Mouse (Mus musculus) midbrain, embryonic 15.5 days (tissue): ENCODE results near the gene Prx. TPM values are rescaled to one million over a fixed set of nuclear protein-coding genes. Genes with fewer than 3 reads are reported as not detected.

ENCODE experiments used
- ATAC-seq: fragments of 200-750 bp; cut with Nextera tagmentation; replicated peaks from 2 replicates; pipeline ENCODE4 v1.8.0; 2017; ENCODE audit warnings: moderate TSS enrichment
- H3K27ac ChIP-seq: fragments of 300-500 bp; sonication (generic); 2 replicates; pipeline ENCODE4 v1.5.1; 2015; ENCODE audit warnings: mild to moderate bottlenecking, inconsistent platforms
- H3K27me3 ChIP-seq: fragments of 300-500 bp; sonication (generic); replicated peaks from 2 replicates; pipeline ENCODE4 v1.6.1; 2015; ENCODE audit warnings: inconsistent platforms
- H3K36me3 ChIP-seq: fragments of 300-500 bp; sonication (generic); replicated peaks from 2 replicates; pipeline ENCODE4 v1.6.1; 2015; ENCODE audit warnings: inconsistent platforms
- H3K4me1 ChIP-seq: fragments of 300-500 bp; sonication (generic); 2 replicates; pipeline ENCODE4 v1.6.1; 2015; ENCODE audit warnings: inconsistent platforms
- H3K4me2 ChIP-seq: fragments of 300-500 bp; sonication (generic); 2 replicates; pipeline ENCODE4 v1.6.1; 2015; ENCODE audit warnings: inconsistent platforms, mild to moderate bottlenecking, moderate library complexity
- H3K4me3 ChIP-seq: fragments of 300-500 bp; sonication (generic); 2 replicates; pipeline ENCODE4 v1.5.1; 2015; ENCODE audit warnings: mild to moderate bottlenecking, inconsistent platforms
- H3K9ac ChIP-seq: fragments of 300-500 bp; sonication (generic); 2 replicates; pipeline ENCODE4 v1.6.1; 2015; ENCODE audit warnings: mild to moderate bottlenecking, inconsistent platforms
- H3K9me3 ChIP-seq: fragments of 300-500 bp; sonication (generic); 2 replicates; pipeline ENCODE4 v1.6.1; 2016; ENCODE audit warnings: inconsistent platforms
- WGBS: fragments of 180-500 bp; shearing (Covaris S2); methylation state at CpG from one replicate; pipeline ENCODE4 v1.1.7; 2015; ENCODE audit warnings: mixed read lengths; 5-methylcytosine and 5-hydroxymethylcytosine counted together
- polyA plus RNA-seq: library from polyadenylated mRNA; unstranded; fragments of >200 nt; fragmentation: Nextera tagmentation; extraction: Ambion mirVana; gene quantifications from 2 replicates; pipeline ENCODE4 v1.2.1, GENCODE M21; 2015

The Prx gene
- polyA plus RNA-seq, 1 experiment from 2014 or later, result 1.6 TPM

GRCm38 (mm10) chr7:27544675-27545370 is 45.7 kb downstream of the Prx start:
- 84% methylated on average over 12 of the region's 12 CpGs for WGBS
- 0 out of 2 replicates have a peak overlapping the region, but pooled peaks have one; percentile 4 for H3K9ac ChIP-seq
- no peak overlapping the region for H3K27ac ChIP-seq
- H3K36me3 ChIP-seq, result no peaks in the 10 kb centered on the region
- no peak overlapping the region for H3K4me2 ChIP-seq
- no peaks in the 10 kb centered on the region for H3K9me3 ChIP-seq
- H3K4me1 ChIP-seq, result peaks cover 16% of the 10 kb centered on the region
- H3K4me3 ChIP-seq, result no peak overlapping the region
- H3K27me3 ChIP-seq, result no peaks in the 10 kb centered on the region
- ATAC-seq, result no peak

DNA sequence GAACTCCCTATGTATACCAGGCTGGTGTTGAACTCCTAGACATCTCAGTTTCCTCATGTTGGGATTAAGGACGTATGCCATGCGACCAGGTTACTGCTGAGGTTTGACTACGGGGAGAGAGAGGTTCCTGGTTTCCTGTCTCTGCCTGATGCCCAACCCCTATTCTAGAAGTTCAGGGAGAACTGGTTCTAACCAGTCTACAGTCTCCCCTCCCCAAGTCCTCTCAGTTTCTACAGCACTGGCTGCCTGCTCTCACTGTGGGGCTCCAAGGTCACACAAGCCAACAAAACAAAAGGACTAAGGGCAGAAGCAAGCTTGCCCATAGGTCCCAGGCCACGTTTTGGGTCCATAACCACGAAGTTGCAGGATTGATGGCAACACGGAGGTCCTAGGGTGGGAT is 50.5 kb downstream of the Prx start:
- Histone ChIP-seq H3K36me3 (no peaks in the 10 kb centered on the region), H3K27ac (no peak overlapping the region), H3K4me1 (peaks cover 20% of the 10 kb centered on the region), H3K4me3 (no peak overlapping the region), H3K27me3 (no peaks in the 10 kb centered on the region), H3K9ac (no peak overlapping the region), H3K9me3 (no peaks in the 10 kb centered on the region), H3K4me2 (no peak overlapping the region)
- no peak for ATAC-seq
- 88% methylated on average over 6 of the region's 6 CpGs for WGBS

GRCm38 (mm10) chr7:27552070-27552469 is 52.9 kb downstream of the Prx start:
- 59% methylated on average over 5 of the region's 5 CpGs for WGBS
- H3K4me2 ChIP-seq, result peak overlapping the region; percentile 88
- H3K27me3 ChIP-seq, result no peaks in the 10 kb centered on the region
- H3K9ac ChIP-seq, result 0 out of 2 replicates have a peak overlapping the region, but pooled peaks have one; percentile 73
- ATAC-seq, result no peak
- no peak overlapping the region; the same call in 1 of the 2 replicates for H3K27ac ChIP-seq
- H3K9me3 ChIP-seq, result no peaks in the 10 kb centered on the region
- peaks cover 8% of the 10 kb centered on the region; the same call in 1 of the 2 replicates for H3K36me3 ChIP-seq
- H3K4me3 ChIP-seq, result peak overlapping the region; percentile 76
- H3K4me1 ChIP-seq, result peaks cover 28% of the 10 kb centered on the region

- Histone ChIP-seq H3K27me3 (no peaks in the 10 kb centered on the region), H3K36me3 (peaks cover 8% of the 10 kb centered on the region; the same call in 1 of the 2 replicates), H3K9ac (peak within 1 kb of the TSS; percentile 73), H3K9me3 (no peaks in the 10 kb centered on the region), H3K4me2 (peak within 1 kb of the TSS; percentile 88), H3K4me3 (peak within 1 kb of the TSS; percentile 76), H3K4me1 (peaks cover 28% of the 10 kb centered on the region), H3K27ac (peak within 1 kb of the TSS; percentile 64)
- WGBS, result under 1% methylated on average over 41 of the region's 41 CpGs
- ATAC-seq, result peak; percentile 99
These were observed 53.9 kb downstream of the Prx start, which contains the start of the genes Pld3 and 2310022A10Rik for GRCm38 (mm10) chr7:27552931-27553513. Gene Pld3, minus strand, starts transcription at chr7:27553218. Gene 2310022A10Rik, plus strand, starts transcription at chr7:27553233.

DNA sequence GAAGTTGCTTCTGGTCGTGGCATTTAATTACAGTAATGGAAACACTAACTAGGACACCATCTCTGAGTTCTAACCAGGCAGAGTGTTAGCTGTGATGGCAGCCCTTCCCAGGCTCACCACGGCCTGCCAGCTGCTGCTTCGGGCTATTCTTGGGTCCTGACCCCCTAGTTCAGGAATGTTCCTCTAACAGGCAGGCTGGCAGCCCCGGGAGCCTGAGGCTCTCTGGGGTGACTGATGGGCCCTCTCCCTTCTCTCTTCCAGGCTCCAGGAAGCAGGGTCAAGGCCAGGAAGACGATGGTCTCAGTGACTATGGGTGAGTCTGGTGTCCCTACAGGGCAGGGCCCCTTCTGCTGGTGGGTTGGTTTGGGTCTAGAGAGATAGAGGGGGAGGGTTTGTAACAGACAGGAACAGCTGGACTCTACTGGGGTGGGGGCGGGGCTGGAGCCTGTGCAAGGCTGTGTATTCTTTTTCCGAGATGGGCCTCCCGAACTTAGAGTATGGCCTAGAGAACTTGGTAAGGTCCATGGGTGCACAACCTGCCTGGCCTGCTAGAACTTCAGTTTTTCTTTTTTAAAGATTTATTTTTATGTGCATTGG is 61.3 kb downstream of the Prx start:
- Histone ChIP-seq H3K4me3 (no peak overlapping the region), H3K4me2 (no peak overlapping the region), H3K27me3 (no peaks in the 10 kb centered on the region), H3K9ac (no peak overlapping the region), H3K36me3 (peaks cover 33% of the 10 kb centered on the region), H3K9me3 (no peaks in the 10 kb centered on the region), H3K27ac (no peak overlapping the region), H3K4me1 (0 out of 2 replicates have a peak, but pooled peaks cover 4% of the 10 kb centered on the region)
- ATAC-seq, result no peak
- 81% methylated on average over 8 of the region's 8 CpGs for WGBS

GRCm38 (mm10) chr7:27560978-27561377 is 61.9 kb downstream of the Prx start:
- H3K9me3 ChIP-seq, result no peaks in the 10 kb centered on the region
- H3K27me3 ChIP-seq, result no peaks in the 10 kb centered on the region
- 0 out of 2 replicates have a peak, but pooled peaks cover 3% of the 10 kb centered on the region for H3K4me1 ChIP-seq
- H3K36me3 ChIP-seq, result peaks cover 35% of the 10 kb centered on the region
- H3K27ac ChIP-seq, result no peak overlapping the region
- 96% methylated on average over 1 of the region's 1 CpGs for WGBS
- no peak overlapping the region for H3K9ac ChIP-seq
- no peak overlapping the region for H3K4me3 ChIP-seq
- H3K4me2 ChIP-seq, result no peak overlapping the region
- no peak for ATAC-seq

Other genes starting within 250 kb of the Prx start
- gene Numbl, start 240.9 kb upstream of the Prx start, polyA plus RNA-seq, result 58.7 and 66.3 TPM in 2 replicates
- 13.4 and 15.7 TPM in 2 replicates for gene Ltbp4, start 161.6 kb upstream of the Prx start, polyA plus RNA-seq
- gene Shkbp1, start 143.3 kb upstream of the Prx start, polyA plus RNA-seq, result 63.9 and 64.7 TPM in 2 replicates
- gene Gm20479, start 141.9 kb upstream of the Prx start, polyA plus RNA-seq, result not detected in 2 replicates
- gene Sptbn4, start 51.6 kb upstream of the Prx start, polyA plus RNA-seq, result 4.0 and 4.4 TPM in 2 replicates
- gene Blvrb, start 51.3 kb upstream of the Prx start, polyA plus RNA-seq, result 17.9 and 19.5 TPM in 2 replicates
- 7.9 and 9.9 TPM in 2 replicates for gene Sertad3, start 25.6 kb upstream of the Prx start, polyA plus RNA-seq
- 8.3 and 9.2 TPM in 2 replicates for gene Sertad1, start 12.4 kb upstream of the Prx start, polyA plus RNA-seq
- gene Hipk4, start 23.9 kb downstream of the Prx start, polyA plus RNA-seq, result 0.83 and 0.99 TPM in 2 replicates
- gene Pld3, start 53.9 kb downstream of the Prx start, polyA plus RNA-seq, result 156 and 157 TPM in 2 replicates
- 38.7 and 40.5 TPM in 2 replicates for gene 2310022A10Rik, start 53.9 kb downstream of the Prx start, polyA plus RNA-seq
- gene Akt2, start 92.2 kb downstream of the Prx start, polyA plus RNA-seq, result 60.8 and 66.1 TPM in 2 replicates
- gene Ttc9b, start 154.6 kb downstream of the Prx start, polyA plus RNA-seq, result 71.9 and 74.4 TPM in 2 replicates
- 17.2 and 19.9 TPM in 2 replicates for gene Map3k10, start 175.3 kb downstream of the Prx start, polyA plus RNA-seq
- 17.0 and 18.3 TPM in 2 replicates for gene Zfp607b, start 190.0 kb downstream of the Prx start, polyA plus RNA-seq
- 125 and 128 TPM in 2 replicates for gene Zfp60, start 232.1 kb downstream of the Prx start, polyA plus RNA-seq